Mouse (Mus musculus): ENCODE data around the gene Gna11. TPM values are rescaled to one million over a fixed set of nuclear protein-coding genes. Genes with fewer than 3 reads are reported as not detected.

Gna11 gene
- polyA plus RNA-seq, 1 experiment, result not detected

DNA sequence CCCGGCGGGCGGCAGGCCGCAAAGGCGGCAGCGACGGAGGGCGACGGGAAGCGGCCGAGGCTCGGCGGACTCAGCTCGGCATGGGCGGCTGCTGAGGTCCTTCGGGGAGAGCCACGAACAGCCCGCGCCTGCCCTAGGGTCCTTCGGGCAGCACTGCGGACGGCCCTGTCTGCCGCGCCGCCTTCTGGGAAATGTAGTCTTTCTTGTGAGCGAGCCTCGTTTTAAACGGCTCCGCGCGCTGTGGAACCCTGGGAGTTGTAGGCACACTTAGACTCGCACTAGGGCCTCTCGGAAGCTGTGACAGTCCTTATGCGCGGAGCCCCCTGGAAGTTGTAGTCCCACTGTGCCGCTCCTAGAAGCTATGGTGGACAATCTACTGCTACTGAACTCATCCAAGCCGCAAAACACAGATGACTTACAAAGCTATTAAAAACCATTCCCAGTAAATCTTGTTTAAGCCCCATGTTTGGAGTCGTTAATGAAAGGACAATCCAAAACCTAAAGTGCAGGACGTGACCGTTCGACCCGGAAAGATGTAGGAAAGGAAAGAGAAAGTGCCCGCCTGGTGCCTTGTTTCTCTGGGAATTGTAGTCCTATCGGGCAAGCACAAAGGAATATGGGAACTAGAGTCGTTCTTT is 48.6 kb downstream of the Gna11 start, which contains the start of gene Ncln:
TSS of gene Ncln (minus strand) at position 129 of the 638 bp plus-strand sequence.
- H3K4me1 ChIP-seq (ENCODE audit: control insufficient read depth, insufficient read depth, low read length), result peaks cover 21% of the 10 kb centered on the region
- peak within 1 kb of the TSS; percentile 78 for H3K4me3 ChIP-seq (ENCODE audit: insufficient read depth, low read depth, low read length)
- peak within 1 kb of the TSS; percentile 92 for H3K27ac ChIP-seq (ENCODE audit: insufficient read depth, low read depth, low read length)
- WGBS, result under 1% methylated on average over 45 of the region's 45 CpGs
- TF ChIP-seq POLR2A (IDR thresholded peaks at IDR 0.05; ENCODE audit: insufficient read depth, low read depth, low read length) (peak; percentile 71), CTCF (IDR thresholded peaks at IDR 0.05; ENCODE audit: insufficient read depth, low read depth, low read length) (no peak)

DNA sequence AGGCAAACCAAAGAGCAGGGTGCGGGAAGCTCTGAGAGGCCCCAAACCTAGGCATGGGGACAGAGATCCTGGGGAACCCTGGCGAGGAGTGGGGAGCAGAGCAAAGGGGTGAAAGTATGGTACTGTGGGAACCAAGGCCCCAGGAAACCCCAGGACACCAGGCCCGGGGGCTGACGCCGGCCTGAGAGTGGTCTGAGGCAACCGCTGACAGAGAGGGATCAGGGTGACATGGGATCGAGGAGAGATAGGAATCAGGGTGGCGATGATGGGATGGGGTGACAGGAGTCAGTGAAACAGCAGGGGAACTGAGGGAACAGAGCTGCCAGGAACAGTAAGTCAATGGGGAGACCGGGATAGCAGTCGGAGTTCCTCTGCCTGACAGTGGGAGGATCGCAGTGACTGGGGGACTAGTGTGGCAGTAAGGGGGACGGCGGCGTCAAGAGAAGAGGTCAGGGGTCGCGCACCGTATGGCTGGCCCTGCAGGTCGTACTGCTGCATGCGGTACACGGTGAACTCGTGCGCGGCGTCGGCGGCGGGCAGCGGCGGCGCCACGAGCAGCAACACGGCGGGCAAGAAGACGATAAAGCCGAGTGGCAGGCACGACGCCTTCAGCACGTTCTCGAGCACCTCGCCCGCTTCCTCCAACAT is 49.2 kb downstream of the Gna11 start:
- 1% methylated on average over 41 of the region's 41 CpGs for WGBS

DNA sequence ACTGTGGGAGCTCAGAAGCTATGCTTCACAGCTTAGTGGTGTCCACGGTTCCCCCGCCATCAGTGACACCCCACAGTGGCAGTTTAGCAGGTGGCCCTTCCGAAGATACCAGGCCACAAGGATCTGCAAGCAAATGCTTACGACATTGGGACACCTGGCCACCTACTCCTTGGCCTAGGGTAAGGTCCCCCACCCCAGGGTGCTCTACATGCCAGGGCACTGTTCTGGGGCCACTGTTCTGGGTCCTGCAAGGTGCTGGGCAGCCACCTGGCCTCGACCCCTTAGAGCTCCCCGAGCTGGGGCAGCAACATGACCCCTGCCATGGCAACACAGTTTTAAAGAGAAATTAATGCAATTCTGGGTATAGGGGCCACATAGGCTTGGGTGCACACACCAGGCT is 49.8 kb downstream of the Gna11 start:
- Histone ChIP-seq H3K4me3 (ENCODE audit: insufficient read depth, low read depth, low read length) (peak overlapping the region; percentile 78), H3K4me1 (ENCODE audit: control insufficient read depth, insufficient read depth, low read length) (peaks cover 21% of the 10 kb centered on the region), H3K27ac (ENCODE audit: insufficient read depth, low read depth, low read length) (no peak overlapping the region)
- TF ChIP-seq CTCF (IDR thresholded peaks at IDR 0.05; ENCODE audit: insufficient read depth, low read depth, low read length) (no peak), POLR2A (IDR thresholded peaks at IDR 0.05; ENCODE audit: insufficient read depth, low read depth, low read length) (no peak)
- 72% methylated on average over 6 of the region's 6 CpGs for WGBS

More for the DNA sequence above, 49.2 kb downstream of the Gna11 start:
- Histone ChIP-seq H3K4me3 (ENCODE audit: insufficient read depth, low read depth, low read length) (peak overlapping the region; percentile 78), H3K4me1 (ENCODE audit: control insufficient read depth, insufficient read depth, low read length) (peaks cover 21% of the 10 kb centered on the region), H3K27ac (ENCODE audit: insufficient read depth, low read depth, low read length) (no peak overlapping the region)
- TF ChIP-seq CTCF (IDR thresholded peaks at IDR 0.05; ENCODE audit: insufficient read depth, low read depth, low read length) (no peak), POLR2A (IDR thresholded peaks at IDR 0.05; ENCODE audit: insufficient read depth, low read depth, low read length) (no peak)

DNA sequence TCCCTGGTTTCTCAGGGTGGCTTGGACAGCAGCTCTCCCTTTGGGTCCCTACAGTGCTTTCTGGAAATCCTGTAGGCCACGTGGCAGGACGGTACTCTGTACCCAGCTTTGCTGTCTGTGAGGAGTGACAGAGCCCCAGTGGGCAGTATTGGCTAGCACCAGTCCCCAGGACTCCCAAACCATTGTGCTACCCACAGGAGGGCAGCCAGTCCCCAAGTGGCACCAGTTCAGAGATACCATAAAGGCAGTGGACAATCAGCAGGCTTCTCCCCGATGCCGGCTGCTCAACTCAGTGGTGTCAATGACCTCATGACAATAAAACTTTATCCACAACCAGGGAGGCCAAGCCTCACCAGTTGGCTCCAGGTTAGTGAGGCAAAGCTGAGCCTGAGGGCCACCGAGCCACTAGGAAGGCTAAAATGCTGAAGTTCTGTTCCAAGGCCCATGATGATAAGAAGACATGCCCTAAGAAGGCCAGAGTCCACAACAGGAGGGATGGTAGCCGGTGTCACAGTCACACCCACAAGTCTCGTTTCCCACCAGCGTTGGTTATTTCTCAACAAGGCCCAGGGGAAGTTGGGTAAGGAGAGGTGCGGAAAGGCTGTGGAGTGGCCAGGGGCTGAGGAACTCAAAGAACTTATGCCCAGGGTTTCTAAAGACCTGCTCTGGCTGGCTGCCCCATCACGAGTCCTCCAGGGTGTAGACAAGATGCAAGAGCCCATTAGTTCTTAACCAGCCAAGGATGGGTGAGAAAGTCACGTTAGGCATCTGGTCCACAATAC is 50.5 kb downstream of the Gna11 start:
- Histone ChIP-seq H3K27ac (ENCODE audit: insufficient read depth, low read depth, low read length) (no peak overlapping the region), H3K4me3 (ENCODE audit: insufficient read depth, low read depth, low read length) (peak overlapping the region; percentile 78; the same call in 1 of the 2 replicates), H3K4me1 (ENCODE audit: control insufficient read depth, insufficient read depth, low read length) (peaks cover 21% of the 10 kb centered on the region)
- TF ChIP-seq POLR2A (IDR thresholded peaks at IDR 0.05; ENCODE audit: insufficient read depth, low read depth, low read length) (no peak), CTCF (IDR thresholded peaks at IDR 0.05; ENCODE audit: insufficient read depth, low read depth, low read length) (no peak)
- 88% methylated on average over 11 of the region's 11 CpGs for WGBS

DNA sequence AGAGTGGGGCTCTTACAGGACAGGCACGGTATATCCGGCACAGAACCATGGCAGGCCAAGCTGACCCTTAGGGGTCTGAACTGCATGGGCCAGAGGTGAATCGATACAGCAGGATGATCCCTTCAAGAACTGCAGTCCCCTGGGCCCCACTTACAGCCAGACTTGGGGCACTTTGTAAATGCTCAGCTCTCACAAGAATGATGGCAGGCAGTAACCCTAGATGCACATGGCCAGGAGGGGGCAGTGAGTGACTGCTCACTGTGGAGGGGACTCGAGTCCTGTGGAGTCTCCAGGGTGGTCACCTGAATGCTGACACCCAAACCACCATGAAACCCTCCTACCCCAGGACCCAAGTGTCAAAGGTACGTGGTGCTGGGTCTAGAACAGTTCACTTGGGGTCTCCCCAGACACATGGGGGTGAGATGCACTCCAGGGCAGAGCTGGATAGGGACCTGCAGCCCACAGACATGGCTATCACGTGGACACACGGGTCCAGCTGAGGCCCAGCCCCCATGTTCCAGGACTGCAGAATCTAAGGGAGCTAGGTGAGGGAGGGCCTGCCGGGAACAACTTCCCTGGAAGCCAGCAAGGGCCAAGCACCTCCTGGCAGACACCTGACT is 51.3 kb downstream of the Gna11 start:
- WGBS, result 76% methylated on average over 8 of the region's 8 CpGs
- TF ChIP-seq CTCF (IDR thresholded peaks at IDR 0.05; ENCODE audit: insufficient read depth, low read depth, low read length) (no peak), POLR2A (IDR thresholded peaks at IDR 0.05; ENCODE audit: insufficient read depth, low read depth, low read length) (no peak)
- Histone ChIP-seq H3K4me1 (ENCODE audit: control insufficient read depth, insufficient read depth, low read length) (peaks cover 21% of the 10 kb centered on the region), H3K27ac (ENCODE audit: insufficient read depth, low read depth, low read length) (no peak overlapping the region), H3K4me3 (ENCODE audit: insufficient read depth, low read depth, low read length) (no peak overlapping the region)

DNA sequence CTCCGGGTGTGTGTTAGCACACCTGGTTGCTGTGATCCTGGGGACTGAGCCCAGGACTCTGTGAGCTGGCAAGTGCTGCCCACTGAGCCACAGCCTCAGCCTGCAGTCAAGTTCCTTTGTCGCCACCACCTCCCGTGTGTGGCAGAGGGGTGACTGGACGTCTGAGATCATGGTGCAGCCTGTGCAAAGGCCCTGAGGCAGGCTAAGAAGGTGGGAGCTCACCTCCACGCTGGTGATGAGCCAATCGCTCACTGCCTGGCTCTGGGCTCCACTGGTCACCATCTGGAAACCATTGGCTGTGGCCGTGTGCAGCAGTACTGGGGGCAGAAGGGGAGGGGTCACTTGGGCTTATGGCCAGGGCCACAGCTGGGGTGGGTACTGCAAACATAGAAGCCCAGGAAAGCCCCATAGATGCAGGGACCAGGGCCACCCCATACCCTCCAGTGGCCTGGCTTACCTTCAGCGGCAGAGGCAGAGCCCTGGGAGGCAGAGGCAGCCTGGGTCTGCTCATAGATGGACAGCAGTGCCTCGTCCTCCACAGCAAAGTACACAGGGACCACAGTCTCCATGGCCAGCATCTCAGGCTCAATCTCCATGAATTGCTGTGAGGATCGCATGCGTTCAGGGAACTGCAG is 52.3 kb downstream of the Gna11 start:
- Histone ChIP-seq H3K4me3 (ENCODE audit: insufficient read depth, low read depth, low read length) (no peak overlapping the region), H3K4me1 (ENCODE audit: control insufficient read depth, insufficient read depth, low read length) (peaks cover 21% of the 10 kb centered on the region), H3K27ac (ENCODE audit: insufficient read depth, low read depth, low read length) (no peak overlapping the region)
- no peak for TF ChIP-seq CTCF (IDR thresholded peaks at IDR 0.05; ENCODE audit: insufficient read depth, low read depth, low read length)
- TF ChIP-seq POLR2A (IDR thresholded peaks at IDR 0.05; ENCODE audit: insufficient read depth, low read depth, low read length), result no peak
- WGBS, result 87% methylated on average over 11 of the region's 11 CpGs

DNA sequence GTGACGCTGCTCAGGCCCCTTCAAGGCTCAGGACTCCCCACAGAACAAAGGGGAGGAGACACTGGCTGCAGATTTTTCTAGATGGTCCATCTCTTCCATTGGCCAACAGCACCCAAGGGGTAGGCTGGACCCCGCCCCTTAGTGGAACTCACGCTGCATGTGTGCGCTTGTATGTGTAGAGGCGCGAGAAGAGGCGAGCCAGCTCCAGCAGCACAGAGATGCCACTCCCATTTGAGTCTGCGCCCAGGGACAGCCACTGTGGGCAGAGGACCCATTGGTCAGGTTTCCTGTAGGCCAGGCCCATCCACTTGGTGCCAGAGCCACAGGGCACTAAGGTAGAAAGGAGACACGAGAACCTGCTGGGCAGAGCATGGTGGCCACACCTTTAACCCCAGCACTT is 54.0 kb downstream of the Gna11 start:
- WGBS, result 93% methylated on average over 9 of the region's 9 CpGs
- no peak overlapping the region for H3K27ac ChIP-seq (ENCODE audit: insufficient read depth, low read depth, low read length)
- peaks cover 21% of the 10 kb centered on the region for H3K4me1 ChIP-seq (ENCODE audit: control insufficient read depth, insufficient read depth, low read length)
- H3K4me3 ChIP-seq (ENCODE audit: insufficient read depth, low read depth, low read length), result no peak overlapping the region
- no peak for TF ChIP-seq CTCF (IDR thresholded peaks at IDR 0.05; ENCODE audit: insufficient read depth, low read depth, low read length)
- no peak for TF ChIP-seq POLR2A (IDR thresholded peaks at IDR 0.05; ENCODE audit: insufficient read depth, low read depth, low read length)

DNA sequence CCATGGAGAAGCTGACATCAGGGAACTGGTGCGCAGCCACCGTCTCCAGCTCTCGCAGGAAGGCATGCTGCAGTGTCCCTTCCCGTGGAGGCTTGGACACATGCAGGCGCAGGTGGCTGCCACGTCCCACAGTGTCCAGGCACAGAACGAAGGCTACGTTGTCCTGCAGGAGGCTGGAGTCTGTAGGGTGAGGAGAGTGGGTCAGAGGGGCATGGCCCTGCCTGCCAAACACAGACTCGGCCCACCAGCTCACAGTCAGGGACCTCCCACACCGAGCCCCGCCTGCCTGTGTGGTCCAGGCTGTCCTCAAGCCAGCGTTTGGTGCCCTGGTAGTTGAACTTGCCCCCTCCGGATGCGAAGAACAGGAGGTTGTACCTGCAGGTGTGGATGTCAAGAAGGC is 55.0 kb downstream of the Gna11 start:
- Histone ChIP-seq H3K4me1 (ENCODE audit: control insufficient read depth, insufficient read depth, low read length) (peaks cover 22% of the 10 kb centered on the region), H3K27ac (ENCODE audit: insufficient read depth, low read depth, low read length) (no peak overlapping the region), H3K4me3 (ENCODE audit: insufficient read depth, low read depth, low read length) (no peak overlapping the region)
- WGBS, result 80% methylated on average over 14 of the region's 14 CpGs
- TF ChIP-seq POLR2A (IDR thresholded peaks at IDR 0.05; ENCODE audit: insufficient read depth, low read depth, low read length) (no peak), CTCF (IDR thresholded peaks at IDR 0.05; ENCODE audit: insufficient read depth, low read depth, low read length) (no peak)
